In the genomic region with DNA sequence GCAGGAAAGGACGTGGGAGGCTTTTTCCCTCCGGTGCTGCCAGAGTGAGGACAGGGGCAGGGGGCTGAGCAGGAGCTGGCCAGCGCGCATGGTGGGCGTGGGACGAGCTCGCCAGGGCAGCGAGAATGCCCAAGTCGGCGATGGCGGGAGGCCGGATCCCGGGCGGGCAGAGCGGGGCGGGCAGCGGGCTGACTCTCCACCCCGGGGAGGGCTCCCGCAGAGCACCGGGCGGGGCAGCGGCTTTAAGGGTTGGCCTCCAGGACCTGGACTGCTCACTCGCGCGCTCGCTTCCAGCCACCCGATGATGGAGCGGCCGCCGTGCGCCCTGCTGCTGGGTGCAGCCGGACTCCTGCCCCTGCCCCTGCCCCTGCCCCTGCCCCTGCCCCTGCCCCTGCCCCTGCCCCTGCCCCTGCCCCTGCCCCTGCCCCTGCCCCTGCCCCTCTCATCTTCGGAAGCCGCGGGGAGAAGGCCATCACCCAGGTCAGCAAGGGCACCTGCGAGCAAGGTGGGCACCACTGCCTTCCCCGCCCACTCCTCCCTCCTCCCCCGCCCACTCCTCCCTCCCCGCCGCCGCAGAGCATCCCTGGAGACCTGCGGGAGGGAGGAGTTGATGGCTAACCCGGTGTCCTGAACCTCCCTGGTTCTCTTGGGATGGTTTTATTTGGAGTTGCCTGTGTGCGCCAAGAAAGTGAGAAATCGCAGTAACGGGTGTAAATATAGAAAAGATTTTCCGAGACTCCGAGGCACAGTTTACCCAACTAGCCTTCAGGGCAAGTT, we compare ENCODE assay signal across 9 mouse cellular contexts. TPM values are rescaled to one million over a fixed set of nuclear protein-coding genes. Genes with fewer than 3 reads are reported as not detected.
DNase-seq lines count a peak whose midpoint lies in the region; ATAC-seq and TF ChIP-seq lines count a peak whose summit lies in the region.
"Had no signal": no experiment of that assay in that cellular context is flagged by ENCODE, and none has a peak within 500 bp of the region (broad histone marks: within the 10 kb centered on the region; RNA-seq: fewer than 3 reads in every experiment).

No protein-coding gene starts in this region.

- TF ChIP-seq POLR2A in embryonic fibroblast, embryonic 13.5 days (IDR thresholded peaks at IDR 0.05; ENCODE audit: low read depth, low read length), result no peak

- H3K9ac ChIP-seq in heart, embryonic 16.5 days (ENCODE audit: low read length), result peak overlapping the region; percentile 49; the same call in 1 of the 2 replicates
- 0 out of 2 replicates have a peak overlapping the region, but pooled peaks have one; percentile 46 for H3K9ac ChIP-seq in kidney, postnatal 0 days (ENCODE audit: low read depth, low read length)
- peak overlapping the region; percentile 54; the same call in 1 of the 2 replicates for H3K9ac ChIP-seq in stomach, embryonic 16.5 days (ENCODE audit: low read length)

- H3K4me3 ChIP-seq in embryonic fibroblast, embryonic 13.5 days (ENCODE audit: insufficient read depth, low read length), result peak overlapping the region; percentile 42
- peak overlapping the region; percentile 46 for H3K4me3 ChIP-seq in heart, embryonic 16.5 days (ENCODE audit: low read length)
- H3K4me3 ChIP-seq in kidney, postnatal 0 days (replicated peaks; ENCODE audit: low read depth, low read length), result peak overlapping the region; percentile 39
- peak overlapping the region; percentile 42 for H3K4me3 ChIP-seq in stomach, embryonic 16.5 days (replicated peaks; ENCODE audit: low read length)

- peak; percentile 71 for DNase-seq in kidney, postnatal 0 days (ENCODE audit: low spot score)
- peak; percentile 51 for DNase-seq in lung, postnatal 25 days (ENCODE audit: low spot score)
- DNase-seq in layer of hippocampus, postnatal 14 days (ENCODE audit: low spot score in 2 of 2), result no peak
- no peak for DNase-seq in right cerebral cortex, postnatal 36 days (ENCODE audit: low spot score in 2 of 2)

- H3K4me1 ChIP-seq in embryonic fibroblast, embryonic 13.5 days (ENCODE audit: control insufficient read depth, insufficient read depth, low read length), result no peaks in the 10 kb centered on the region
- H3K4me1 ChIP-seq in heart, embryonic 16.5 days (ENCODE audit: control insufficient read depth, insufficient read depth, low read length), result no peaks in the 10 kb centered on the region
- H3K4me1 ChIP-seq in kidney, postnatal 0 days (replicated peaks; ENCODE audit: insufficient read depth, low read length), result no peaks in the 10 kb centered on the region
- H3K4me1 ChIP-seq in stomach, embryonic 16.5 days (ENCODE audit: control insufficient read depth, insufficient read depth, low read length), result no peaks in the 10 kb centered on the region

- peaks cover 13% of the 10 kb centered on the region for H3K9me3 ChIP-seq in heart, embryonic 16.5 days (replicated peaks; ENCODE audit: control insufficient read depth, low read length)
- H3K9me3 ChIP-seq in kidney, postnatal 0 days (replicated peaks; ENCODE audit: low read length), result peaks cover 13% of the 10 kb centered on the region; the same call in 1 of the 2 replicates
- H3K9me3 ChIP-seq in stomach, embryonic 16.5 days (replicated peaks; ENCODE audit: control insufficient read depth, low read length), result peaks cover 8% of the 10 kb centered on the region

- H3K36me3 ChIP-seq in heart, embryonic 16.5 days (ENCODE audit: control insufficient read depth, insufficient read depth), result no peaks in the 10 kb centered on the region
- no peaks in the 10 kb centered on the region for H3K36me3 ChIP-seq in kidney, postnatal 0 days (ENCODE audit: insufficient read depth, low read length)
- H3K36me3 ChIP-seq in stomach, embryonic 16.5 days (ENCODE audit: control insufficient read depth, insufficient read depth, low read length), result no peaks in the 10 kb centered on the region

- H3K27ac ChIP-seq in embryonic fibroblast, embryonic 13.5 days (ENCODE audit: insufficient read depth, low read length), result no peak overlapping the region
- H3K27ac ChIP-seq in heart, embryonic 16.5 days (ENCODE audit: low read length), result no peak overlapping the region
- H3K27ac ChIP-seq in kidney, postnatal 0 days, result peak overlapping the region; percentile 42; the same call in 1 of the 2 replicates
- no peak overlapping the region for H3K27ac ChIP-seq in stomach, embryonic 16.5 days (ENCODE audit: low read length)

- no peaks in the 10 kb centered on the region for H3K27me3 ChIP-seq in heart, embryonic 16.5 days (ENCODE audit: control insufficient read depth, insufficient read depth, low read length)
- H3K27me3 ChIP-seq in kidney, postnatal 0 days (ENCODE audit: insufficient read depth, low read length), result no peaks in the 10 kb centered on the region
- no peaks in the 10 kb centered on the region for H3K27me3 ChIP-seq in stomach, embryonic 16.5 days (ENCODE audit: control insufficient read depth, insufficient read depth, low read length)

- ATAC-seq in activated CD4-positive, CD25-positive, alpha-beta regulatory T cell, adult 4 months, result peak; percentile 24
- ATAC-seq in heart, embryonic 16.5 days (replicated peaks; ENCODE audit: extremely low read depth, insufficient read depth, low FRiP score), result no peak; the same call in 1 of the 2 replicates
- ATAC-seq in kidney, postnatal 0 days (replicated peaks; ENCODE audit: low FRiP score, low read depth), result peak; percentile 67
- ATAC-seq in stomach, embryonic 16.5 days (ENCODE audit: insufficient read depth, low FRiP score), result peak; percentile 61; the same call in 1 of the 2 replicates

- no peak for TF ChIP-seq CTCF in embryonic fibroblast, embryonic 13.5 days (IDR thresholded peaks at IDR 0.05; ENCODE audit: borderline replicate concordance, insufficient read depth, low read length)
- TF ChIP-seq CTCF in kidney, postnatal 0 days (IDR thresholded peaks at IDR 0.05; ENCODE audit: low read depth), result no peak

- peak overlapping the region; percentile 66 for H3K4me2 ChIP-seq in heart, embryonic 16.5 days (ENCODE audit: low read depth, low read length)
- peak overlapping the region; percentile 73 for H3K4me2 ChIP-seq in kidney, postnatal 0 days (ENCODE audit: low read length)
- peak overlapping the region; percentile 58 for H3K4me2 ChIP-seq in stomach, embryonic 16.5 days (ENCODE audit: low read depth, low read length)

- 6% methylated on average over 32 of the region's 48 CpGs for WGBS in heart, embryonic 16.5 days
- 12% methylated on average over 22 of the region's 48 CpGs for WGBS in kidney, postnatal 0 days
- 7% methylated on average over 30 of the region's 48 CpGs for WGBS in stomach, embryonic 16.5 days

RNA-seq across cellular contexts. Expression of gene Vmn1r3, which starts 45.9 kb away (rescaled TPM):
- not detected for polyA plus RNA-seq in activated CD4-positive, CD25-positive, alpha-beta regulatory T cell, adult 4 months (2017; shearing (Covaris generic))
- not detected in 2 replicates for polyA plus RNA-seq in embryonic fibroblast, embryonic 13.5 days (2011; ENCODE audit: insufficient read length, low read depth, missing spikeins)
- not detected in 2 replicates for polyA plus RNA-seq in heart, embryonic 16.5 days (2015; fragmentation: Nextera tagmentation; extraction: Ambion mirVana)
- not detected in 2 replicates for polyA plus RNA-seq in kidney, postnatal 0 days (2015; fragmentation: Nextera tagmentation; extraction: Ambion mirVana)
- not detected in 2 replicates for polyA plus RNA-seq in stomach, embryonic 16.5 days (2015; fragmentation: Nextera tagmentation; extraction: Ambion mirVana)
- total RNA-seq in layer of hippocampus, postnatal 14 days (2021), result not detected
- polyA plus RNA-seq: brain, embryonic 14.5 days had no signal

Comparison
In these comparisons a context has a peak if more than half of its experiments do, and no peak if none do; other contexts are left out.
1. DNase-seq: peak in kidney, postnatal 0 days (single experiment) and lung, postnatal 25 days (single experiment); none in layer of hippocampus, postnatal 14 days (0 of 2) and right cerebral cortex, postnatal 36 days (0 of 2).
2. Peak in every context shown above with its lines, with median percentiles within 50 percentile points of each other: H3K4me3 ChIP-seq, H3K4me2 ChIP-seq and H3K9ac ChIP-seq.